Mouse (Mus musculus) thymus, postnatal 10 days (tissue): ENCODE results near the gene Ccn2.

Source experiments
- DNase-seq, 2 experiments: peaks; one replicate each; pipeline ENCODE4 v3.0.0; 2021; ENCODE audit warnings: low spot score in 2 of 2

Gene Ccn2

GRCm38 (mm10) chr10:24595250-24596002 lies at the start of gene Ccn2:
Gene Ccn2 (plus strand): TSS chr10:24595442.
- DNase-seq: no peak

- DNase-seq: no peak
These were observed 42.4 kb upstream of the Ccn2 start for GRCm38 (mm10) chr10:24552870-24553269.

- no peak for DNase-seq
These were observed 41.2 kb upstream of the Ccn2 start for GRCm38 (mm10) chr10:24554091-24554490.

GRCm38 (mm10) chr10:24558366-24558765 lies 36.9 kb upstream of the Ccn2 start:
- DNase-seq: no peak

- DNase-seq: no peak
These were observed 25.4 kb upstream of the Ccn2 start for GRCm38 (mm10) chr10:24569691-24570420.

- no peak for DNase-seq
These were observed 22.9 kb upstream of the Ccn2 start for GRCm38 (mm10) chr10:24572044-24572960.

- no peak for DNase-seq
These were observed 21.8 kb upstream of the Ccn2 start for GRCm38 (mm10) chr10:24573484-24573883.

GRCm38 (mm10) chr10:24581076-24581475 lies 14.2 kb upstream of the Ccn2 start:
- no peak for DNase-seq

GRCm38 (mm10) chr10:24588824-24589223 lies 6.4 kb upstream of the Ccn2 start:
- no peak for DNase-seq

- DNase-seq: no peak
These were observed 6.0 kb upstream of the Ccn2 start for GRCm38 (mm10) chr10:24589238-24589637.

GRCm38 (mm10) chr10:24590546-24590945 lies 4.7 kb upstream of the Ccn2 start:
- DNase-seq: no peak

- DNase-seq: peak; percentile 63 to 88
These were observed 4.1 kb upstream of the Ccn2 start for GRCm38 (mm10) chr10:24591136-24591535.

- DNase-seq: no peak
These were observed 3.5 kb upstream of the Ccn2 start for GRCm38 (mm10) chr10:24591741-24592140.

- no peak for DNase-seq
These were observed 2.9 kb upstream of the Ccn2 start for GRCm38 (mm10) chr10:24592318-24592717.

- no peak for DNase-seq
These were observed 2.3 kb upstream of the Ccn2 start for GRCm38 (mm10) chr10:24592969-24593368.

- no peak for DNase-seq
These were observed 1.7 kb upstream of the Ccn2 start for GRCm38 (mm10) chr10:24593556-24593955.

GRCm38 (mm10) chr10:24596003-24596868 lies 994 bp downstream of the Ccn2 start:
- DNase-seq: no peak

GRCm38 (mm10) chr10:24596869-24597339 lies 1.7 kb downstream of the Ccn2 start:
- no peak for DNase-seq

- no peak for DNase-seq
These were observed 2.5 kb downstream of the Ccn2 start for GRCm38 (mm10) chr10:24597789-24598188.

GRCm38 (mm10) chr10:24598693-24599092 lies 3.5 kb downstream of the Ccn2 start:
- no peak for DNase-seq

- no peak for DNase-seq
These were observed 4.6 kb downstream of the Ccn2 start for GRCm38 (mm10) chr10:24599802-24600201.
